Mouse (Mus musculus): ENCODE measurements at regions not wholly inside any gene's neighbourhood (a gene's known extent, or its start where the extent isn't known, plus 50 kb on each side); places are given as distances from the start of the nearest gene placed in this dataset.
A peak's percentile ranks its signal among the peaks of the same experiment; 100 is the strongest.

- H3K4me1 ChIP-seq = peaks cover 21% of the 10 kb centered on the region
- no peaks in the 10 kb centered on the region for H3K9me3 ChIP-seq (replicated peaks)
- no peak overlapping the region for H3K9ac ChIP-seq
- H3K4me3 ChIP-seq = no peak overlapping the region
- H3K27ac ChIP-seq = no peak overlapping the region
- no peaks in the 10 kb centered on the region for H3K27me3 ChIP-seq (replicated peaks)
- 75% methylated on average over 9 of the region's 9 CpGs for WGBS (ENCODE audit: insufficient replicate concordance)
- no peaks in the 10 kb centered on the region for H3K36me3 ChIP-seq
- no peak for ATAC-seq
- no peak overlapping the region for H3K4me2 ChIP-seq
These were observed 57.4 kb upstream of the Jak2 start for GRCm38 (mm10) chr19:29194066-29194830.

GRCm38 (mm10) chr19:29196186-29196585 is 55.4 kb upstream of the Jak2 start:
- Histone ChIP-seq H3K27ac (no peak overlapping the region), H3K27me3 (replicated peaks) (no peaks in the 10 kb centered on the region), H3K4me3 (no peak overlapping the region), H3K4me2 (no peak overlapping the region), H3K9me3 (replicated peaks) (0 out of 2 replicates have a peak, but pooled peaks cover 5% of the 10 kb centered on the region), H3K4me1 (peaks cover 34% of the 10 kb centered on the region), H3K36me3 (no peaks in the 10 kb centered on the region), H3K9ac (no peak overlapping the region)
- no peak for ATAC-seq
- WGBS (ENCODE audit: insufficient replicate concordance) = 43% methylated on average over 4 of the region's 4 CpGs

- no peak overlapping the region for H3K4me3 ChIP-seq
- WGBS (ENCODE audit: insufficient replicate concordance) = 77% methylated on average over 3 of the region's 3 CpGs
- peaks cover 44% of the 10 kb centered on the region for H3K4me1 ChIP-seq
- H3K27ac ChIP-seq = no peak overlapping the region
- no peak overlapping the region for H3K4me2 ChIP-seq
- H3K36me3 ChIP-seq = no peaks in the 10 kb centered on the region
- ATAC-seq = no peak
- H3K9me3 ChIP-seq (replicated peaks) = 0 out of 2 replicates have a peak, but pooled peaks cover 5% of the 10 kb centered on the region
- H3K27me3 ChIP-seq (replicated peaks) = no peaks in the 10 kb centered on the region
- H3K9ac ChIP-seq = no peak overlapping the region
These were observed 53.0 kb upstream of the Jak2 start for GRCm38 (mm10) chr19:29198636-29199035.

GRCm38 (mm10) chr19:29199117-29199823 is 52.4 kb upstream of the Jak2 start:
- 0 out of 2 replicates have a peak, but pooled peaks have one; percentile 42 for ATAC-seq
- 35% methylated on average over 7 of the region's 7 CpGs for WGBS (ENCODE audit: insufficient replicate concordance)
- no peak overlapping the region for H3K27ac ChIP-seq

GRCm38 (mm10) chr19:29201674-29202073 is 50.0 kb upstream of the Jak2 start:
- Histone ChIP-seq H3K9me3 (replicated peaks) (0 out of 2 replicates have a peak, but pooled peaks cover 5% of the 10 kb centered on the region), H3K4me3 (no peak overlapping the region), H3K4me2 (no peak overlapping the region), H3K4me1 (peaks cover 50% of the 10 kb centered on the region), H3K36me3 (no peaks in the 10 kb centered on the region), H3K27ac (no peak overlapping the region), H3K27me3 (replicated peaks) (no peaks in the 10 kb centered on the region), H3K9ac (no peak overlapping the region)
- ATAC-seq = no peak
- 86% methylated on average over 9 of the region's 9 CpGs for WGBS (ENCODE audit: insufficient replicate concordance)

More at GRCm38 (mm10) chr19:29199117-29199823, 52.4 kb upstream of the Jak2 start:
- Histone ChIP-seq H3K4me1 (peaks cover 49% of the 10 kb centered on the region), H3K4me3 (no peak overlapping the region), H3K9me3 (replicated peaks) (0 out of 2 replicates have a peak, but pooled peaks cover 5% of the 10 kb centered on the region), H3K4me2 (no peak overlapping the region), H3K9ac (no peak overlapping the region), H3K27me3 (replicated peaks) (no peaks in the 10 kb centered on the region), H3K36me3 (no peaks in the 10 kb centered on the region)

All from liver, embryonic 12.5 days (tissue).